In genomic region chr14:21792250-21792649, GRCm38 (mm10) we compare ENCODE assay signal across 15 mouse cellular contexts. TPM values are rescaled to one million over a fixed set of nuclear protein-coding genes. Genes with fewer than 3 reads are reported as not detected.
DNase-seq lines count a peak whose midpoint lies in the region.
"Had no signal": no experiment of that assay in that cellular context is flagged by ENCODE, and none has a peak within 500 bp of the region (broad histone marks: within the 10 kb centered on the region; RNA-seq: fewer than 3 reads in every experiment).

No protein-coding gene starts in this region.

- peak; percentile 36 to 59 for DNase-seq in left cerebral cortex, adult 18-20 months (ENCODE audit: low spot score in 2 of 2)
- no peak for DNase-seq in left cerebral cortex, adult 11 months (ENCODE audit: low spot score)
- peak; percentile 32 to 39 for DNase-seq in right cerebral cortex, adult 2 months (ENCODE audit: low spot score in 2 of 2)
- no peak for DNase-seq in right cerebral cortex, postnatal 4 days
- DNase-seq in right cerebral cortex, postnatal 25 days: peak; percentile 23
- no peak for DNase-seq in layer of hippocampus, postnatal 10 days (ENCODE audit: low spot score in 2 of 2)
- DNase-seq in heart, adult 8-10 months (ENCODE audit: low spot score): no peak
- DNase-seq: adrenal gland, postnatal 25 days; cerebellum, adult 11 months; cerebellum, adult 8-10 months; cerebellum, postnatal 14 days; gastrocnemius, postnatal 14 days; heart, adult 2 months had no signal

RNA-seq across cellular contexts. Expression of gene Vdac2, which starts 32.8 kb away (rescaled TPM):
- total RNA-seq in left cerebral cortex, adult 18-20 months (2021): 100 to 1,000 TPM; 228 to 254 TPM
- 100 to 1,000 TPM; 201 to 224 TPM for total RNA-seq in layer of hippocampus, postnatal 10 days (2021)
- 100 to 1,000 TPM; 468 to 498 (median 480) TPM for total RNA-seq in heart, adult 8-10 months (2022)

RNA-seq across cellular contexts. Expression of gene Dusp13, which starts 41.3 kb away (rescaled TPM):
- total RNA-seq in left cerebral cortex, adult 18-20 months (2021): under 1 TPM in 1 of 2 experiments, not detected in 1; 0.60 TPM
- under 1 TPM in 1 of 2 experiments, not detected in 1; 0.75 TPM for total RNA-seq in layer of hippocampus, postnatal 10 days (2021)
- total RNA-seq in heart, adult 8-10 months (2022): 1 to 10 TPM; 1.4 to 3.6 (median 2.5) TPM
- total RNA-seq: adrenal gland, adult 2 months; adrenal gland, postnatal 25 days; common myeloid progenitor, adult 5-6 weeks had no signal

RNA-seq across cellular contexts. Expression of gene Samd8, which starts 41.9 kb away (rescaled TPM):
- total RNA-seq in left cerebral cortex, adult 18-20 months (2021): 10 to 100 TPM; 76.3 to 78.5 TPM
- total RNA-seq in layer of hippocampus, postnatal 10 days (2021): 100 to 1,000 TPM in 1 of 2 experiments, 10 to 100 TPM in 1; 90.5 to 101 TPM
- total RNA-seq in heart, adult 8-10 months (2022): 10 to 100 TPM; 29.6 to 38.3 (median 33.6) TPM

RNA-seq across cellular contexts. Expression of gene Comtd1, which starts 56.5 kb away (rescaled TPM):
- total RNA-seq in left cerebral cortex, adult 18-20 months (2021): 10 to 100 TPM; 26.7 to 34.2 TPM
- total RNA-seq in layer of hippocampus, postnatal 10 days (2021): 10 to 100 TPM; 42.1 to 44.5 TPM
- total RNA-seq in heart, adult 8-10 months (2022): 10 to 100 TPM in 2 of 4 experiments, 1 to 10 TPM in 2; 8.4 to 12.0 (median 10.3) TPM

Comparison
In these comparisons a context has a peak if more than half of its experiments do, and no peak if none do; other contexts are left out.
1. DNase-seq: peak in left cerebral cortex, adult 18-20 months (2 of 2), right cerebral cortex, adult 2 months (2 of 2) and right cerebral cortex, postnatal 25 days (single experiment); none in left cerebral cortex, adult 11 months (single experiment), right cerebral cortex, postnatal 4 days (single experiment), layer of hippocampus, postnatal 10 days (0 of 2) and heart, adult 8-10 months (single experiment).